Mouse (Mus musculus): ENCODE measurements around the gene Gpr179.
"Not testable (repeated sequence)": the region's sequence is repeated elsewhere in the genome, so short reads cannot be mapped to it uniquely, and the experiment has no call there.

Gpr179 gene

GRCm38 (mm10) chr11:97328148-97328547, 23.7 kb downstream of the Gpr179 start:
- ATAC-seq (ENCODE audit: insufficient number of reproducible peaks, low FRiP score, low TSS enrichment): no peak

GRCm38 (mm10) chr11:97325224-97325623, 26.7 kb downstream of the Gpr179 start:
- ATAC-seq (ENCODE audit: insufficient number of reproducible peaks, low FRiP score, low TSS enrichment): no peak

- not testable (repeated sequence) for ATAC-seq (ENCODE audit: insufficient number of reproducible peaks, low FRiP score, low TSS enrichment)
These were observed 29.8 kb downstream of the Gpr179 start for GRCm38 (mm10) chr11:97321894-97322600.

GRCm38 (mm10) chr11:97321197-97321596, 30.7 kb downstream of the Gpr179 start:
- ATAC-seq (ENCODE audit: insufficient number of reproducible peaks, low FRiP score, low TSS enrichment): no peak

- peak; percentile 94 for ATAC-seq (ENCODE audit: insufficient number of reproducible peaks, low FRiP score, low TSS enrichment)
These were observed 36.1 kb downstream of the Gpr179 start, which contains the start of gene Mrpl45 for GRCm38 (mm10) chr11:97315504-97316503. Gene Mrpl45 (plus strand): TSS chr11:97315716.

- no peak for ATAC-seq (ENCODE audit: insufficient number of reproducible peaks, low FRiP score, low TSS enrichment)
These were observed 37.0 kb downstream of the Gpr179 start for GRCm38 (mm10) chr11:97314751-97315503.

- no peak for ATAC-seq (ENCODE audit: insufficient number of reproducible peaks, low FRiP score, low TSS enrichment)
These were observed 37.8 kb downstream of the Gpr179 start for GRCm38 (mm10) chr11:97314110-97314509.

DNA sequence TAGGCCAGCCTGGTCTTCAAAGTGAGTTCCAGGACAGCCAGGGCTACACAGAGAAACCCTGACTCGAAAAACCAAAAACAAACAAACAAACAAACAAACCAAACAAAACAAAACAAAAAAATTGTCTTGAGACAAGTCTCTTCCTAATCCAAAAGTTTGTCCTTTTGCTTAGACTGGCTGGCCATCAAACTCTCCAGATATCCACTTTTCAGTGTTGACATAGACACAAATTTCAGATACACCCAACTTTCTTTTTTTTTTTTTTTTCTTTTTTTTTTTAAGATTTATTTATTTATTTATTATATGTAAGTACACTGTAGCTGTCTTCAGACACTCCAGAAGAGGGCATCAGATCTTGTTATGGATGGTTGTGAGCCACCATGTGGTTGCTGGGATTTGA, 39.0 kb downstream of the Gpr179 start:
- ATAC-seq (ENCODE audit: insufficient number of reproducible peaks, low FRiP score, low TSS enrichment): not testable (repeated sequence)

GRCm38 (mm10) chr11:97310895-97311631, 40.8 kb downstream of the Gpr179 start:
- ATAC-seq (ENCODE audit: insufficient number of reproducible peaks, low FRiP score, low TSS enrichment): no peak

GRCm38 (mm10) chr11:97309911-97310571, 41.8 kb downstream of the Gpr179 start:
- peak; percentile 85; the same call in 1 of the 2 replicates for ATAC-seq (ENCODE audit: insufficient number of reproducible peaks, low FRiP score, low TSS enrichment)

DNA sequence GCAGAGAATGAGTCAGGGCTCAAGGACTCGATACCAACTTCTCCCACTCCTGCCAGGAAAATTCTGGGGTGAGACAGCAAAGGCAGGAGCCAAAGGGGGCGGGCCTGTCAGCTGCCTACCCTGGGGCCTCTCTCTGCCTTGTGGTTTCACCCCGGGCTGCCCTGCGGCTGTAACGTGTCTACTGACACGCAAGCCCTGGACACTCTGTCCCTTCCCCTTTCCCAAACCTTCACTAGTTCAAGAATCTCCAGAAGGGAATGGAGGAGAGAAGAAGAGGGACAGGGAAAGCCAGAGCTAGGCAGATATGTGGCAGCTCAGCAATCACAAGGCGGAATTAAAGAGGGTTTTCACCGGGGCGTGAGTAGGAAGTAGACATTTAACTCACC, 42.4 kb downstream of the Gpr179 start:
- ATAC-seq (ENCODE audit: insufficient number of reproducible peaks, low FRiP score, low TSS enrichment): no peak

GRCm38 (mm10) chr11:97308806-97309450, 42.9 kb downstream of the Gpr179 start:
- ATAC-seq (ENCODE audit: insufficient number of reproducible peaks, low FRiP score, low TSS enrichment): no peak

DNA sequence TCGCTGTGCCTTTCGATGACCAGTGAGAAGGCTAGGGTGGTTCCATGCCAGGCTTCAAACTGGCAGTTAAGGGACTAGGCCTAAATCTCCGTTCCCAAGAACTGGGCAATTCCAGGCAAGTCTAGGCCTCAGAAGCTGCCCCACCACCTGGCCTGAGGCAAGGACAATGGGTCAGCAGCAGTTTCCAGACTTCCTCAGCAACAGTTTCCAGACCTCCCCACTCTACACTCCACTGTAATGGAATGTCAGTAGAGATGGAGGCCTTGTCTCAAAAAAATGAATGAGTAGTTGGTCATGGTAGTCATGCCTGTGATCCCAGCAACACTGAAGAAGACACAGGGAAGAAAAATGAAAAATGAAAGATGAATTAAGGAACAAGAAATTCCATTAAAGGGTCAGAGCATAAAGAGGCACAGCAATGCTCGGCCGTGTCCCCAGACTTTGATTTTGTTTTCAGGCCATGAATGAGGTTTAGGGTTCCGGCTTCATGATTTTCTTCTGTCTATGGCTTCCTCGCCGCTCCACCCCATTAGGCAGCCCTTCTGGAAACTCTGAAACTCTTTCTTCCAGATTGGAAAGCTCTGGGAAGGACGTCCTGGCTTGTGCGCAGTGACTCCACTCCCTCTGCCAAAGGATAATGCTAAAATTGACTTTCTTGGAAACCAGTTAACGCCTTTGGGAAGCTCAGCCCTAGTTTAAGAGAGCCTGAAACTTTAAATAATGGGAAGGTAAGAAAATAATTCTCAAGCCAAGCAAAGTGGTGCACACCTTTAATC, 44.4 kb downstream of the Gpr179 start:
- ATAC-seq (ENCODE audit: insufficient number of reproducible peaks, low FRiP score, low TSS enrichment): no peak

- ATAC-seq (ENCODE audit: insufficient number of reproducible peaks, low FRiP score, low TSS enrichment): no peak
These were observed 47.2 kb downstream of the Gpr179 start for GRCm38 (mm10) chr11:97304631-97305030.

GRCm38 (mm10) chr11:97302231-97302781, 49.6 kb downstream of the Gpr179 start:
- ATAC-seq (ENCODE audit: insufficient number of reproducible peaks, low FRiP score, low TSS enrichment): no peak

DNA sequence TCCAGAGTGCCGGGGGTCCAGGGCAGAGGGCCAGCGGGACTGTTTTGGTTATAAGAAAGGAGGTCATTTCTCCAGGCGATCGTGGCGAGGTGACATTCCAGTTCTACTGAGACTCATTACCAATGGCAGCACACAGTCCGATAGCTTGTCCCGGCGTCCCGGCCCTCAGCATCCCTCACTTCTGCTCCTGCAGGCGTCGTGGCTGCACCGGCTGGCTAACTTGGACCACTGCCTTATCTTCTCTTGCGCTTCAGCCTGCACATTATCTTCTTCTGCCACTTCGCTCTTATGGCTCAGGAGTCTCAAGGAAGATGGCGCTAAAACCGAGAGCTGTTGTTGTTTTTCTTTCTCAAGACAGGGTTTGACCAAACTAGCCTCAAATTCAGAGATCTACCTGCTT, 50.5 kb downstream of the Gpr179 start:
- no peak for ATAC-seq (ENCODE audit: insufficient number of reproducible peaks, low FRiP score, low TSS enrichment)

DNA sequence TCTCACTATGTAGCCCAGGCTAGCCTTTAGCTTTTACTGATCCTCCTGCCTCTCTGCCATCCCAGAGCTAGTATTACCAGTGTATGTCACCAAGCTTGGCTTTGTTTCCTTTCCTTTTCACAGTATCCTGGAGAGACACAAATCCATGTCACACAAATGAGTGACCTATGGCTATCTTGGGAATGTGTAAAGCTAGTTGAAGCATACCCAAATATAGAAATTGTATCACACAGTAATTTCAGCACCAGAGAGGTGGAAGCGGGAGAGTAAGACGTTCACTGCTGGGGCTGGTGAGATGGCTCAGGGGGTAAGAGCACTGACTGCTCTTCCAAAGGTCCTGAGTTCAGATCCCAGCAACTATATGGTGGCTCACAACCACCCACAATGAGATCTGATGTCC, 51.9 kb downstream of the Gpr179 start:
- ATAC-seq (ENCODE audit: insufficient number of reproducible peaks, low FRiP score, low TSS enrichment): no peak

DNA sequence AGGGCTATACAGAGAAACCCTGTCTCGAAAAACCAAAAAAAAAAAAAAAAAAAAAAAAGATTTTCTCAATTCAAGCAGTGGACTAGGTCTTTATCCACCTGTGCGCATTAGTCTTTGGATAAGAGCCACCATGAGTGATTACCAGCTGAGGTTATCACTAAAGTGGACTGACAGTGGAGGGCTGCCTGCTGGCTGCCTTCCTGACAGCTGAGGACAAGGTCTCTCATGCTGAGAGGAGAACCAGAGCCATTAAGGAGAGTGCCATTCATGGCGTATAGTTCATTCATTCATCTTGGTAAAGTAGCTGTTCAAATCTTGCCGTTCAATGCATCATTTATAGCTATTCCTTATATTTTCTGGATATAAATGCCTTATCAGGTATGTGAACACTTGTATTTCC, 55.3 kb downstream of the Gpr179 start:
- no peak for ATAC-seq (ENCODE audit: insufficient number of reproducible peaks, low FRiP score, low TSS enrichment)
